Mouse (Mus musculus) heart, embryonic 11.5 days (tissue): ENCODE measurements around the gene Cope. TPM values are rescaled to one million over a fixed set of nuclear protein-coding genes. Genes with fewer than 3 reads are reported as not detected.
A peak's percentile ranks its signal among the peaks of the same experiment; 100 is the strongest.

Experiments
- ATAC-seq: fragments of 200-750 bp; cut with Nextera tagmentation; replicated peaks from 2 replicates; pipeline ENCODE4 v1.8.0; 2017; ENCODE audit warnings: moderate library complexity; ENCODE audit not compliant: insufficient number of reproducible peaks, low FRiP score, low TSS enrichment
- H3K27ac ChIP-seq: fragments of 300-500 bp; sonication (generic); 2 replicates; pipeline ENCODE4 v1.5.1; 2014; ENCODE audit warnings: mild to moderate bottlenecking, low read depth, low read length
- H3K27me3 ChIP-seq: fragments of 300-500 bp; sonication (generic); 2 replicates; pipeline ENCODE4 v1.6.1; 2014; ENCODE audit warnings: mild to moderate bottlenecking, low read length, mixed read lengths; ENCODE audit not compliant: control insufficient read depth, insufficient read depth
- H3K36me3 ChIP-seq: fragments of 300-500 bp; sonication (generic); 2 replicates; pipeline ENCODE4 v1.6.1; 2014; ENCODE audit warnings: mild to moderate bottlenecking, low read length, moderate library complexity, mixed read lengths; ENCODE audit not compliant: control insufficient read depth, insufficient read depth
- H3K4me1 ChIP-seq: fragments of 300-500 bp; sonication (generic); 2 replicates; pipeline ENCODE4 v1.6.1; 2014; ENCODE audit warnings: low read length; ENCODE audit not compliant: control insufficient read depth, insufficient read depth
- H3K4me2 ChIP-seq: fragments of 300-500 bp; sonication (generic); 2 replicates; pipeline ENCODE4 v1.6.1; 2014; ENCODE audit warnings: mild to moderate bottlenecking, moderate library complexity
- H3K4me3 ChIP-seq: fragments of 300-500 bp; sonication (generic); 2 replicates; pipeline ENCODE4 v1.5.1; 2014; ENCODE audit warnings: low read depth, low read length
- H3K9ac ChIP-seq: fragments of 300-500 bp; sonication (generic); 2 replicates; pipeline ENCODE4 v1.6.1; 2014; ENCODE audit warnings: mild to moderate bottlenecking, low read depth, low read length, moderate library complexity
- H3K9me3 ChIP-seq: fragments of 300-500 bp; sonication (generic); replicated peaks from 2 replicates; pipeline ENCODE4 v1.6.1; 2016; ENCODE audit warnings: low read length; ENCODE audit not compliant: control insufficient read depth
- WGBS: fragments of 180-500 bp; shearing (Covaris S2); extraction: QIAGEN DNeasy Blood & Tissue Kit; methylation state at CpG from one replicate; pipeline ENCODE4 v1.1.7; 2014; ENCODE audit not compliant: insufficient replicate concordance; 5-methylcytosine and 5-hydroxymethylcytosine counted together
- polyA plus RNA-seq: library from polyadenylated mRNA; unstranded; fragments of >200 nt; fragmentation: Nextera tagmentation; extraction: Ambion mirVana; gene quantifications from 2 replicates; pipeline ENCODE4 v1.2.1, GENCODE M21; 2014

Gene Cope
- polyA plus RNA-seq, 1 experiment from 2014 or later, result 329 TPM

- H3K27ac ChIP-seq, result peak overlapping the region; percentile 69
Measured at GRCm38 (mm10) chr8:70354004-70354403, 51.7 kb downstream of the Cope start.

GRCm38 (mm10) chr8:70356111-70356510 is 53.8 kb downstream of the Cope start:
- Histone ChIP-seq H3K4me3 (no peak overlapping the region), H3K36me3 (no peaks in the 10 kb centered on the region), H3K27me3 (peaks cover 4% of the 10 kb centered on the region; the same call in 1 of the 2 replicates), H3K4me2 (peak overlapping the region; percentile 14), H3K9ac (no peak overlapping the region), H3K4me1 (peaks cover 18% of the 10 kb centered on the region), H3K9me3 (no peaks in the 10 kb centered on the region), H3K27ac (peak overlapping the region; percentile 78)
- ATAC-seq, result no peak
- 74% methylated on average over 1 of the region's 1 CpGs for WGBS

More at GRCm38 (mm10) chr8:70354004-70354403, 51.7 kb downstream of the Cope start:
- peak overlapping the region; percentile 98 for H3K9ac ChIP-seq
- H3K4me3 ChIP-seq, result peak overlapping the region; percentile 94; the same call in 1 of the 2 replicates
- 61% methylated on average over 4 of the region's 4 CpGs for WGBS
- peaks cover 4% of the 10 kb centered on the region; the same call in 1 of the 2 replicates for H3K27me3 ChIP-seq
- peak overlapping the region; percentile 98 for H3K4me2 ChIP-seq
- H3K4me1 ChIP-seq, result peaks cover 31% of the 10 kb centered on the region
- H3K36me3 ChIP-seq, result peaks cover under 1% of the 10 kb centered on the region; the same call in 1 of the 2 replicates
- ATAC-seq, result no peak
- no peaks in the 10 kb centered on the region for H3K9me3 ChIP-seq

GRCm38 (mm10) chr8:70359411-70359810 is 57.1 kb downstream of the Cope start:
- Histone ChIP-seq H3K9me3 (no peaks in the 10 kb centered on the region), H3K4me3 (no peak overlapping the region), H3K27ac (no peak overlapping the region), H3K36me3 (no peaks in the 10 kb centered on the region), H3K4me1 (no peaks in the 10 kb centered on the region), H3K9ac (no peak overlapping the region), H3K27me3 (peaks cover 8% of the 10 kb centered on the region; the same call in 1 of the 2 replicates), H3K4me2 (no peak overlapping the region)
- WGBS, result 25% methylated on average over 3 of the region's 3 CpGs
- ATAC-seq, result no peak

- no peak overlapping the region for H3K9ac ChIP-seq
- peaks cover 8% of the 10 kb centered on the region; the same call in 1 of the 2 replicates for H3K27me3 ChIP-seq
- WGBS, result 44% methylated on average over 4 of the region's 4 CpGs
- H3K4me3 ChIP-seq, result no peak overlapping the region
- no peak for ATAC-seq
- H3K4me1 ChIP-seq, result no peaks in the 10 kb centered on the region
- H3K9me3 ChIP-seq, result no peaks in the 10 kb centered on the region
- no peak overlapping the region for H3K27ac ChIP-seq
- no peaks in the 10 kb centered on the region for H3K36me3 ChIP-seq
- no peak overlapping the region for H3K4me2 ChIP-seq
Measured at GRCm38 (mm10) chr8:70360769-70361168, 58.5 kb downstream of the Cope start.

- H3K36me3 ChIP-seq, result no peaks in the 10 kb centered on the region
- 66% methylated on average over 10 of the region's 10 CpGs for WGBS
- no peak overlapping the region for H3K4me2 ChIP-seq
- no peak for ATAC-seq
- H3K4me1 ChIP-seq, result no peaks in the 10 kb centered on the region
- H3K4me3 ChIP-seq, result no peak overlapping the region
- H3K27me3 ChIP-seq, result peaks cover 9% of the 10 kb centered on the region; the same call in 1 of the 2 replicates
- no peak overlapping the region for H3K27ac ChIP-seq
- H3K9me3 ChIP-seq, result no peaks in the 10 kb centered on the region
- H3K9ac ChIP-seq, result no peak overlapping the region
Measured at GRCm38 (mm10) chr8:70361484-70362032, 59.2 kb downstream of the Cope start.

Other genes with a start within 250 kb of the Cope start
- 1.6 and 2.1 TPM in 2 replicates for gene Tm6sf2, start 229.6 kb upstream of the Cope start, polyA plus RNA-seq
- 0.18 and 0.31 TPM in 2 replicates for gene Hapln4, start 219.1 kb upstream of the Cope start, polyA plus RNA-seq
- gene Ncan, start 181.6 kb upstream of the Cope start, polyA plus RNA-seq, result 0.11 and 0.16 TPM in 2 replicates
- 17.0 and 23.4 TPM in 2 replicates for gene Nr2c2ap, start 171.2 kb upstream of the Cope start, polyA plus RNA-seq
- gene Rfxank, start 163.4 kb upstream of the Cope start, polyA plus RNA-seq, result 13.2 and 15.1 TPM in 2 replicates
- 45.7 and 46.5 TPM in 2 replicates for gene Borcs8, start 163.0 kb upstream of the Cope start, polyA plus RNA-seq
- gene Mef2b, start 162.8 kb upstream of the Cope start, polyA plus RNA-seq, result 0.21 and 0.39 TPM in 2 replicates
- 64.9 and 67.7 TPM in 2 replicates for gene Tmem161a, start 130.2 kb upstream of the Cope start, polyA plus RNA-seq
- gene Slc25a42, start 90.2 kb upstream of the Cope start, polyA plus RNA-seq, result 4.8 and 5.2 TPM in 2 replicates
- 23.0 and 26.2 TPM in 2 replicates for gene Sugp2, start 68.3 kb upstream of the Cope start, polyA plus RNA-seq
- 17.6 and 17.8 TPM in 2 replicates for gene Armc6, start 68.1 kb upstream of the Cope start, polyA plus RNA-seq
- 25.5 and 30.0 TPM in 2 replicates for gene Homer3, start 19.7 kb upstream of the Cope start, polyA plus RNA-seq
- 36.4 and 37.6 TPM in 2 replicates for gene Ddx49, start within 50 bp of the Cope start, polyA plus RNA-seq
- gene Cers1, start 13.3 kb downstream of the Cope start, polyA plus RNA-seq, result 1.4 and 1.5 TPM in 2 replicates
- 1.7 and 1.9 TPM in 2 replicates for gene Gdf1, start 27.3 kb downstream of the Cope start, polyA plus RNA-seq
- gene Upf1, start 50.8 kb downstream of the Cope start, polyA plus RNA-seq, result 14.0 and 17.2 TPM in 2 replicates
- gene Comp, start 71.0 kb downstream of the Cope start, polyA plus RNA-seq, result 1.1 and 2.2 TPM in 2 replicates
- gene Crtc1, start 137.1 kb downstream of the Cope start, polyA plus RNA-seq, result 11.6 and 13.5 TPM in 2 replicates
- 9.2 and 10.1 TPM in 2 replicates for gene Klhl26, start 174.4 kb downstream of the Cope start, polyA plus RNA-seq
- 0.44 and 0.86 TPM in 2 replicates for gene Tmem59l, start 184.8 kb downstream of the Cope start, polyA plus RNA-seq
- 0.80 and 3.8 TPM in 2 replicates for gene Crlf1, start 190.6 kb downstream of the Cope start, polyA plus RNA-seq
- gene Rex1bd, start 204.2 kb downstream of the Cope start, polyA plus RNA-seq, result 109 and 124 TPM in 2 replicates
- gene Uba52, start 208.3 kb downstream of the Cope start, polyA plus RNA-seq, result 798 and 827 TPM in 2 replicates
- gene Fkbp8, start 225.2 kb downstream of the Cope start, polyA plus RNA-seq, result 202 and 212 TPM in 2 replicates
- gene Kxd1, start 225.4 kb downstream of the Cope start, polyA plus RNA-seq, result 67.3 and 68.1 TPM in 2 replicates
- gene Ell, start 236.9 kb downstream of the Cope start, polyA plus RNA-seq, result 14.1 and 14.7 TPM in 2 replicates